Mouse (Mus musculus): ENCODE measurements at regions not wholly inside any gene's neighbourhood (a gene's known extent, or its start where the extent isn't known, plus 50 kb on each side); places are given as distances from the start of the nearest gene placed in this dataset.
A peak's percentile ranks its signal among the peaks of the same experiment; 100 is the strongest.

- Histone ChIP-seq H3K27me3 (replicated peaks; ENCODE audit: control insufficient read depth, insufficient read depth, low read length) (no peaks in the 10 kb centered on the region), H3K9ac (ENCODE audit: low read length) (no peak overlapping the region), H3K27ac (ENCODE audit: low read depth) (no peak overlapping the region), H3K4me3 (ENCODE audit: low read depth, low read length) (no peak overlapping the region), H3K9me3 (ENCODE audit: control insufficient read depth, low read length) (no peaks in the 10 kb centered on the region), H3K36me3 (ENCODE audit: control insufficient read depth, insufficient read depth, low read length) (no peaks in the 10 kb centered on the region), H3K4me2 (ENCODE audit: low read length) (no peak overlapping the region), H3K4me1 (replicated peaks; ENCODE audit: control insufficient read depth, insufficient read depth, low read length) (0 out of 2 replicates have a peak, but pooled peaks cover 2% of the 10 kb centered on the region)
- 85% methylated on average over 4 of the region's 4 CpGs for WGBS
- DNase-seq (ENCODE audit: low spot score) (no peak), ATAC-seq (replicated peaks; ENCODE audit: low FRiP score, low TSS enrichment, low read depth) (no peak)
Observed at GRCm38 (mm10) chr16:91970461-91970860, 87.6 kb upstream of the Mrps6 start.

GRCm38 (mm10) chr16:91973183-91973582 lies 84.9 kb upstream of the Mrps6 start:
- no peak overlapping the region for H3K4me2 ChIP-seq (ENCODE audit: low read length)
- WGBS: 70% methylated on average over 8 of the region's 9 CpGs
- H3K4me3 ChIP-seq (ENCODE audit: low read depth, low read length): no peak overlapping the region
- H3K27ac ChIP-seq (ENCODE audit: low read depth): no peak overlapping the region
- no peaks in the 10 kb centered on the region for H3K36me3 ChIP-seq (ENCODE audit: control insufficient read depth, insufficient read depth, low read length)
- no peaks in the 10 kb centered on the region for H3K27me3 ChIP-seq (replicated peaks; ENCODE audit: control insufficient read depth, insufficient read depth, low read length)
- ATAC-seq (replicated peaks; ENCODE audit: low FRiP score, low TSS enrichment, low read depth): peak; percentile 51; the same call in 1 of the 2 replicates
- 0 out of 2 replicates have a peak, but pooled peaks cover 2% of the 10 kb centered on the region for H3K4me1 ChIP-seq (replicated peaks; ENCODE audit: control insufficient read depth, insufficient read depth, low read length)
- no peak for DNase-seq (ENCODE audit: low spot score)
- no peak overlapping the region for H3K9ac ChIP-seq (ENCODE audit: low read length)
- no peaks in the 10 kb centered on the region for H3K9me3 ChIP-seq (ENCODE audit: control insufficient read depth, low read length)

- Histone ChIP-seq H3K4me3 (ENCODE audit: low read depth, low read length) (no peak overlapping the region), H3K9ac (ENCODE audit: low read length) (no peak overlapping the region), H3K4me1 (replicated peaks; ENCODE audit: control insufficient read depth, insufficient read depth, low read length) (0 out of 2 replicates have a peak, but pooled peaks cover 4% of the 10 kb centered on the region), H3K36me3 (ENCODE audit: control insufficient read depth, insufficient read depth, low read length) (no peaks in the 10 kb centered on the region), H3K27ac (ENCODE audit: low read depth) (no peak overlapping the region), H3K4me2 (ENCODE audit: low read length) (no peak overlapping the region), H3K27me3 (replicated peaks; ENCODE audit: control insufficient read depth, insufficient read depth, low read length) (no peaks in the 10 kb centered on the region), H3K9me3 (ENCODE audit: control insufficient read depth, low read length) (no peaks in the 10 kb centered on the region)
- ATAC-seq (replicated peaks; ENCODE audit: low FRiP score, low TSS enrichment, low read depth) (no peak), DNase-seq (ENCODE audit: low spot score) (no peak)
- WGBS: 69% methylated on average over 8 of the region's 8 CpGs
Observed at GRCm38 (mm10) chr16:91976194-91976805, 81.8 kb upstream of the Mrps6 start.

DNA sequence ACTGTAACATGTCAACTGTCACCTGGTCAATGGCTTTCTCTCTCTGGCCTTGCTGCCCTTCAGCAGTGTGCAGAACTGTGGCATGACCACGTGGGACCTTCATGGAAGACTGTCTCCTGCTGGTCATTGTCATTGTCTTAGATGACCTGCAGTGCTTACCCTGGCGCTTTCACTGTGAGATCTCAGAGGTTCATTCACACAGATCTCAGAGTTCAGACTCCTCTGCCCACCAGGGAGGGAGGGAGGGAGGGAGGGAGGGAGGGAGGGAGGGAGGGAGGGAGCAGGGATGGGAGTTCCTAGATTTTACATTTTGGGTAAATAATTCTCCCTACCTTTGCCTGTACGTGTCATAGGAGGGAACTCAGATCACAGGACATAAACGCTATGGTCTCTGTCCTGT lies 79.6 kb upstream of the Mrps6 start:
- H3K36me3 ChIP-seq (ENCODE audit: control insufficient read depth, insufficient read depth, low read length): no peaks in the 10 kb centered on the region
- H3K4me1 ChIP-seq (replicated peaks; ENCODE audit: control insufficient read depth, insufficient read depth, low read length): 0 out of 2 replicates have a peak, but pooled peaks cover 4% of the 10 kb centered on the region
- 24% methylated on average over 4 of the region's 4 CpGs for WGBS
- no peak for DNase-seq (ENCODE audit: low spot score)
- H3K4me2 ChIP-seq (ENCODE audit: low read length): no peak overlapping the region
- no peak overlapping the region for H3K9ac ChIP-seq (ENCODE audit: low read length)
- H3K27ac ChIP-seq (ENCODE audit: low read depth): no peak overlapping the region
- H3K27me3 ChIP-seq (replicated peaks; ENCODE audit: control insufficient read depth, insufficient read depth, low read length): no peaks in the 10 kb centered on the region
- no peaks in the 10 kb centered on the region for H3K9me3 ChIP-seq (ENCODE audit: control insufficient read depth, low read length)
- no peak for ATAC-seq (replicated peaks; ENCODE audit: low FRiP score, low TSS enrichment, low read depth)
- H3K4me3 ChIP-seq (ENCODE audit: low read depth, low read length): no peak overlapping the region

DNA sequence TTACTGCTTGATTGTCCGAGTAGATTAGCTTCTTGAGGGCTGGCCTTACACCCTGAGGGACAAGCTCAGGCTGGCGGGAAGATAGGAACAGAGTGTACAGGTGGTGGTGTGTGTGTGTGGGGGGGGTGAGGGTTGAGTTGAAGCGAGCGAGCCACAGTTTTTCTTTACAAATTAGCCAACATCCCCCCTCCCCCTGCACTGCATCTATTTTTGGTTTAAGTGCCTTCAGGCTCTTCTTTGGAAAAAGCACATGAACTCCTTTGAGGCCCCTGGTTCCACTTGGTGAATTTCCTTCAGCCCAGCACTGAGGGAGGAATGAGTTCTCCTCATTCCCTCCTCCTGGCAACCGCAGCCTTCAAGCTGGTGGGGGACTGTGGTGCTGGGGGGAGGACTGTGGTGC lies 79.2 kb upstream of the Mrps6 start:
- Histone ChIP-seq H3K4me1 (replicated peaks; ENCODE audit: control insufficient read depth, insufficient read depth, low read length) (0 out of 2 replicates have a peak, but pooled peaks cover 4% of the 10 kb centered on the region), H3K9me3 (ENCODE audit: control insufficient read depth, low read length) (no peaks in the 10 kb centered on the region), H3K4me2 (ENCODE audit: low read length) (no peak overlapping the region), H3K27ac (ENCODE audit: low read depth) (no peak overlapping the region), H3K27me3 (replicated peaks; ENCODE audit: control insufficient read depth, insufficient read depth, low read length) (no peaks in the 10 kb centered on the region), H3K36me3 (ENCODE audit: control insufficient read depth, insufficient read depth, low read length) (no peaks in the 10 kb centered on the region), H3K4me3 (ENCODE audit: low read depth, low read length) (no peak overlapping the region), H3K9ac (ENCODE audit: low read length) (no peak overlapping the region)
- DNase-seq (ENCODE audit: low spot score): no peak
- ATAC-seq (replicated peaks; ENCODE audit: low FRiP score, low TSS enrichment, low read depth): no peak
- WGBS: 23% methylated on average over 5 of the region's 5 CpGs

- Histone ChIP-seq H3K36me3 (ENCODE audit: control insufficient read depth, insufficient read depth, low read length) (no peaks in the 10 kb centered on the region), H3K4me1 (replicated peaks; ENCODE audit: control insufficient read depth, insufficient read depth, low read length) (0 out of 2 replicates have a peak, but pooled peaks cover 4% of the 10 kb centered on the region), H3K4me3 (ENCODE audit: low read depth, low read length) (no peak overlapping the region), H3K27me3 (replicated peaks; ENCODE audit: control insufficient read depth, insufficient read depth, low read length) (no peaks in the 10 kb centered on the region), H3K9me3 (ENCODE audit: control insufficient read depth, low read length) (no peaks in the 10 kb centered on the region), H3K9ac (ENCODE audit: low read length) (no peak overlapping the region), H3K4me2 (ENCODE audit: low read length) (no peak overlapping the region), H3K27ac (ENCODE audit: low read depth) (no peak overlapping the region)
- WGBS: 83% methylated on average over 6 of the region's 6 CpGs
- ATAC-seq (replicated peaks; ENCODE audit: low FRiP score, low TSS enrichment, low read depth) (no peak), DNase-seq (ENCODE audit: low spot score) (no peak)
Observed at GRCm38 (mm10) chr16:91980482-91980881, 77.6 kb upstream of the Mrps6 start.

GRCm38 (mm10) chr16:91985211-91985610 lies 72.9 kb upstream of the Mrps6 start:
- no peaks in the 10 kb centered on the region for H3K27me3 ChIP-seq (replicated peaks; ENCODE audit: control insufficient read depth, insufficient read depth, low read length)
- H3K4me3 ChIP-seq (ENCODE audit: low read depth, low read length): no peak overlapping the region
- DNase-seq (ENCODE audit: low spot score) (no peak), ATAC-seq (replicated peaks; ENCODE audit: low FRiP score, low TSS enrichment, low read depth) (no peak)
- no peak overlapping the region for H3K27ac ChIP-seq (ENCODE audit: low read depth)
- no peaks in the 10 kb centered on the region for H3K4me1 ChIP-seq (replicated peaks; ENCODE audit: control insufficient read depth, insufficient read depth, low read length)
- H3K4me2 ChIP-seq (ENCODE audit: low read length): no peak overlapping the region
- H3K9me3 ChIP-seq (ENCODE audit: control insufficient read depth, low read length): no peaks in the 10 kb centered on the region
- H3K9ac ChIP-seq (ENCODE audit: low read length): no peak overlapping the region
- no peaks in the 10 kb centered on the region for H3K36me3 ChIP-seq (ENCODE audit: control insufficient read depth, insufficient read depth, low read length)
- 91% methylated on average over 12 of the region's 12 CpGs for WGBS

GRCm38 (mm10) chr16:91989332-91989731 lies 68.7 kb upstream of the Mrps6 start:
- no peaks in the 10 kb centered on the region for H3K9me3 ChIP-seq (ENCODE audit: control insufficient read depth, low read length)
- no peaks in the 10 kb centered on the region for H3K27me3 ChIP-seq (replicated peaks; ENCODE audit: control insufficient read depth, insufficient read depth, low read length)
- DNase-seq (ENCODE audit: low spot score): no peak
- no peaks in the 10 kb centered on the region for H3K36me3 ChIP-seq (ENCODE audit: control insufficient read depth, insufficient read depth, low read length)
- H3K27ac ChIP-seq (ENCODE audit: low read depth): no peak overlapping the region
- no peak for ATAC-seq (replicated peaks; ENCODE audit: low FRiP score, low TSS enrichment, low read depth)
- H3K4me1 ChIP-seq (replicated peaks; ENCODE audit: control insufficient read depth, insufficient read depth, low read length): no peaks in the 10 kb centered on the region
- no peak overlapping the region for H3K9ac ChIP-seq (ENCODE audit: low read length)
- H3K4me2 ChIP-seq (ENCODE audit: low read length): no peak overlapping the region
- WGBS: 68% methylated on average over 4 of the region's 4 CpGs
- no peak overlapping the region for H3K4me3 ChIP-seq (ENCODE audit: low read depth, low read length)

DNA sequence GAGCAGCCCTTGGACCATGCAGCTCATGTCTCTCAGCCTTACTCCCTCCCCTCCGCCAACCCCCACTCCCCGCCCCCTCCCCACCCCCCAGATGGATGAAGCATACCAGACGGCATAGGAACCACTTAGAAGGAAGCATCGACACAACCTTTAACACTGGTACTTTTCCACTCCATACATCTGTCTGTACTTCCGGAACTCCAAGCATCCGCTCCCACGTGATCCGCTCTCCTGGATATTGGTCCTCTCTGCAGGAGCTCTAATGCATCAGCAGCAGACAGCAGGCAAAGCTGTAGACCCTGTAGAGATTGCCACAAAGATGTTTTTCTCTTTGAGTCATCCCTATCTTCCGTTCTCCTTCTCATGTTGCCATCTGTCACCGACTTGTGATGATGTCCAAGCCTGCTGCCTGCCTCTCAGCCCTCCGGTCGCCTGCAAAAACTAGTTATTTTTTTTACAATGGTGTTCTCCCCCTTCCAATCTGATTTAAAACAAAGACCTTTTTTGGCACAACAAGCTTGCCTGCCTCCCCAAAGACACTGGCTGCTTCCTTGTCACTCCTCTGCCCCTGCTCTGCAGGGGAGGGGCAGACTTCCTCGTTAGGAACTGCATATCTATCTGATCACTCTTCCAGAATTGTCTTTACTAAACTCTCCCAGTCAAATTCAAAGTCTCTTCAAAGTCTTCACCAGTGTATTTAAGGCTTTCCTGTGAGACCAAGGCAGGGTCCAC lies 62.4 kb upstream of the Mrps6 start:
- 9% methylated on average over 13 of the region's 13 CpGs for WGBS
- Histone ChIP-seq H3K27ac (ENCODE audit: low read depth) (peak overlapping the region; percentile 84), H3K36me3 (ENCODE audit: control insufficient read depth, insufficient read depth, low read length) (no peaks in the 10 kb centered on the region), H3K27me3 (replicated peaks; ENCODE audit: control insufficient read depth, insufficient read depth, low read length) (no peaks in the 10 kb centered on the region), H3K4me3 (ENCODE audit: low read depth, low read length) (no peak overlapping the region), H3K4me1 (replicated peaks; ENCODE audit: control insufficient read depth, insufficient read depth, low read length) (no peaks in the 10 kb centered on the region), H3K9ac (ENCODE audit: low read length) (no peak overlapping the region), H3K9me3 (ENCODE audit: control insufficient read depth, low read length) (no peaks in the 10 kb centered on the region), H3K4me2 (ENCODE audit: low read length) (peak overlapping the region; percentile 38)
- peak; percentile 92 for ATAC-seq (replicated peaks; ENCODE audit: low FRiP score, low TSS enrichment, low read depth)
- DNase-seq (ENCODE audit: low spot score): peak; percentile 62

All from intestine, embryonic 14.5 days (tissue).